ENCODE assay signal across 27 mouse cellular contexts in the genomic region with DNA sequence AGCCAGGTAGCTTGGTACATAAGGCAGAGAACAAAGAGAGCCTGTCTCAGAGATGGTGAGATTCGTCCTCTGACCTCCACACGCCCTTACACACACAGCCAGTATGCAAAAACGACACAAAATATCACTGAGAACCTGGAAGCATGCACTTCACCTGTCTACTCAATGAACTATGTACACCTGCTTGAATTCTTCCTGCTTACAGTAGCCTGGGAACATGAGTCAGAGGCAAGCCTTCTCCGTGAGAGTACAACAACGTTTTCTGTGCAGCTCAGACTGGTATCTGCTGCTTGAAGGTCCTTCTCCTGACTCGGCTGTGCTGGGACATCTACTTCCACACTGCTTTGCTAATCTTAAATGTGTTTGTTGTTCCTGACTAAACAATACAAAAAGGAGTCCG. TPM values are rescaled to one million over a fixed set of nuclear protein-coding genes. Genes with fewer than 3 reads are reported as not detected.
"Had no signal": no experiment of that assay in that cellular context is flagged by ENCODE, and none has a peak within 500 bp of the region (broad histone marks: within the 10 kb centered on the region; RNA-seq: fewer than 3 reads in every experiment).

No protein-coding gene starts in this region.

- H3K9ac ChIP-seq: heart, embryonic 12.5 days; hindbrain, embryonic 12.5 days; hindbrain, embryonic 14.5 days; intestine, embryonic 15.5 days; limb, embryonic 13.5 days; limb, embryonic 15.5 days; liver, embryonic 12.5 days had no signal

- H3K9me3 ChIP-seq: heart, embryonic 10.5 days; hindbrain, embryonic 10.5 days; hindbrain, embryonic 12.5 days; intestine, embryonic 15.5 days; limb, embryonic 13.5 days; limb, embryonic 15.5 days; liver, embryonic 12.5 days had no signal

- DNase-seq: gastrocnemius, adult 2 months; gastrocnemius, postnatal 10 days; gastrocnemius, postnatal 25 days; heart, adult 2 months; heart, postnatal 10 days; heart, postnatal 4 days; kidney, adult 18-20 months; kidney, adult 8-10 months; kidney, postnatal 14 days; kidney, postnatal 36 days; layer of hippocampus, adult 9-11 months; layer of hippocampus, postnatal 36 days; left cerebral cortex, postnatal 4 days had no signal

- H3K27ac ChIP-seq: gastrocnemius, adult 2 months; heart, adult 2 months; heart, embryonic 10.5 days; hindbrain, embryonic 10.5 days; hindbrain, embryonic 12.5 days; hindbrain, embryonic 14.5 days; intestine, embryonic 15.5 days; kidney, postnatal 0 days; limb, embryonic 13.5 days; limb, embryonic 15.5 days; liver, embryonic 12.5 days had no signal

- H3K4me3 ChIP-seq: gastrocnemius, adult 2 months; heart, adult 2 months; heart, embryonic 10.5 days; heart, embryonic 12.5 days; hindbrain, embryonic 10.5 days; hindbrain, embryonic 12.5 days; intestine, embryonic 15.5 days; limb, embryonic 13.5 days; limb, embryonic 15.5 days; liver, embryonic 12.5 days had no signal

- H3K4me2 ChIP-seq: heart, embryonic 12.5 days; hindbrain, embryonic 12.5 days; hindbrain, embryonic 14.5 days; intestine, embryonic 15.5 days; limb, embryonic 13.5 days; limb, embryonic 15.5 days; liver, embryonic 12.5 days had no signal

- H3K27me3 ChIP-seq: heart, embryonic 12.5 days; hindbrain, embryonic 12.5 days; intestine, embryonic 15.5 days; limb, embryonic 13.5 days; limb, embryonic 15.5 days; liver, embryonic 12.5 days had no signal

- ATAC-seq: hindbrain, embryonic 16.5 days; inflammation-experienced regulatory T-cells, adult 6 months; intestine, embryonic 15.5 days; intestine, postnatal 0 days; liver, embryonic 12.5 days had no signal

- H3K36me3 ChIP-seq: heart, embryonic 10.5 days; heart, embryonic 12.5 days; hindbrain, embryonic 10.5 days; hindbrain, embryonic 12.5 days; intestine, embryonic 15.5 days; limb, embryonic 13.5 days; limb, embryonic 15.5 days; liver, embryonic 12.5 days had no signal

- H3K4me1 ChIP-seq: heart, embryonic 10.5 days; heart, embryonic 12.5 days; hindbrain, embryonic 10.5 days; hindbrain, embryonic 12.5 days; intestine, embryonic 15.5 days; limb, embryonic 13.5 days; limb, embryonic 15.5 days; liver, embryonic 12.5 days had no signal

RNA-seq across cellular contexts. Expression of gene Fbn1, which starts 33.7 kb away (rescaled TPM):
- polyA plus RNA-seq: inflammation-experienced regulatory T-cells, adult 6 months had no signal

RNA-seq across cellular contexts. Expression of gene Gm9913, which starts 36.6 kb away (rescaled TPM):
- polyA plus RNA-seq: hindbrain, embryonic 14.5 days; inflammation-experienced regulatory T-cells, adult 6 months; liver, adult 2 months had no signal
